In the genomic region with DNA sequence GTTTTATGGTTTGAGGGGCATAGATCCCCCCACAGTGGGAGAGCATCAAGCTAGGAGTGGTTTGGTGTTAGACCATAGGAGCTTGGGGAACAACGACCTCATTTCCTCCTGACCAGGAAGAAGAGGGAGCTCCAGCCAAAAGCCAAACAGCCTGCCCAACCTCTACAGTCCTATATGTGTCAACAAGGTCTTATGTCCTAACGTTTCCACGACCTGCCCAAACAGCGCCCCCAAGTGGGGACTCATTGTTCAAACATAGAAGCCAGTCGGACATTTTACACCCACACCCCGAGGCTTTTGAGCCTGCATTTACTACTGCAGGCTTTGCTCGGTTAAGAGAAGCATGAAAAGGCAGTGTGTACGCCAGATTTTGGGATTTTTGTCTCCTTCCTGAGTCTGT, we compare ENCODE assay signal across 9 mouse cellular contexts.
DNase-seq lines count a peak whose midpoint lies in the region; ATAC-seq and TF ChIP-seq lines count a peak whose summit lies in the region.
"Had no signal": no experiment of that assay in that cellular context is flagged by ENCODE, and none has a peak within 500 bp of the region (broad histone marks: within the 10 kb centered on the region; RNA-seq: fewer than 3 reads in every experiment).

No protein-coding gene starts in this region.

- H3K36me3 ChIP-seq in kidney, adult 2 months (ENCODE audit: control insufficient read depth, insufficient read depth, low read length), result no peaks in the 10 kb centered on the region
- H3K36me3 ChIP-seq: midbrain, embryonic 12.5 days had no signal

- no peak for TF ChIP-seq POLR2A in kidney, adult 2 months (IDR thresholded peaks at IDR 0.05; ENCODE audit: low read depth, low read length)

- 51% methylated on average over 8 of the region's 8 CpGs for WGBS in kidney, adult 2 months

- 0 out of 2 replicates have a peak, but pooled peaks have one; percentile 30 for TF ChIP-seq CTCF in kidney, adult 2 months (conservative IDR thresholded peaks at IDR 0.05; ENCODE audit: insufficient read depth, insufficient read length, low read depth, low read length)

- no peak overlapping the region for H3K4me3 ChIP-seq in kidney, adult 2 months (ENCODE audit: insufficient read depth, low read depth, low read length)
- H3K4me3 ChIP-seq: midbrain, embryonic 12.5 days had no signal

- no peak overlapping the region for H3K27ac ChIP-seq in kidney, adult 2 months (ENCODE audit: insufficient read depth, low read depth, low read length)
- H3K27ac ChIP-seq: midbrain, embryonic 12.5 days had no signal

- no peaks in the 10 kb centered on the region for H3K4me1 ChIP-seq in kidney, adult 2 months (ENCODE audit: control insufficient read depth, insufficient read depth, low read length)
- H3K4me1 ChIP-seq: midbrain, embryonic 12.5 days had no signal

- peak; percentile 42; the same call in 1 of the 2 replicates for ATAC-seq in common myeloid progenitor, adult 5-6 weeks (replicated peaks; ENCODE audit: low read depth, poor library complexity, severe bottlenecking)

- no peak for DNase-seq in kidney, adult 2 months
- DNase-seq in kidney, adult 11 months, result no peak
- DNase-seq in R1 (ENCODE audit: low read depth, low spot score), result peak; percentile 55
- peak; percentile 60 for DNase-seq in lung, postnatal 36 days
- no peak for DNase-seq in right cerebral cortex, postnatal 14 days
- DNase-seq in layer of hippocampus, postnatal 36 days, result no peak
- DNase-seq in cerebellum, postnatal 4 days (ENCODE audit: low spot score in 2 of 2), result no peak

- no peaks in the 10 kb centered on the region for H3K27me3 ChIP-seq in kidney, adult 2 months (replicated peaks; ENCODE audit: control insufficient read depth, insufficient read depth, low read length)
- H3K27me3 ChIP-seq: midbrain, embryonic 12.5 days had no signal

Comparison
In these comparisons a context has a peak if more than half of its experiments do, and no peak if none do; other contexts are left out.
1. DNase-seq: peak in R1 (single experiment) and lung, postnatal 36 days (single experiment); none in kidney, adult 2 months (single experiment), kidney, adult 11 months (single experiment), right cerebral cortex, postnatal 14 days (single experiment), layer of hippocampus, postnatal 36 days (0 of 2) and cerebellum, postnatal 4 days (0 of 2).